Mouse (Mus musculus) liver, embryonic 13.5 days (tissue): Measurements from ENCODE around the gene 1700016D06Rik. TPM values are rescaled to one million over a fixed set of nuclear protein-coding genes. Genes with fewer than 3 reads are reported as not detected.

Experiments used
- ATAC-seq: fragments of 200-750 bp; cut with Nextera tagmentation; 2 replicates; pipeline ENCODE4 v1.8.0; 2017; ENCODE audit warnings: low read depth, mild to moderate bottlenecking, moderate number of reproducible peaks, moderate library complexity
- DNase-seq: peaks from one replicate; pipeline ENCODE4 v3.0.0; 2022
- H3K27ac ChIP-seq: fragments of 300-500 bp; sonication (generic); 2 replicates; pipeline ENCODE4 v1.5.1; 2015; ENCODE audit warnings: moderate library complexity, mild to moderate bottlenecking, inconsistent platforms
- H3K27me3 ChIP-seq: fragments of 300-500 bp; sonication (generic); 2 replicates; pipeline ENCODE4 v1.6.1; 2015; ENCODE audit warnings: mild to moderate bottlenecking, inconsistent platforms
- H3K36me3 ChIP-seq: fragments of 300-500 bp; sonication (generic); 2 replicates; pipeline ENCODE4 v1.6.1; 2015; ENCODE audit warnings: mild to moderate bottlenecking, inconsistent platforms
- H3K4me1 ChIP-seq: fragments of 300-500 bp; sonication (generic); replicated peaks from 2 replicates; pipeline ENCODE4 v1.6.1; 2015; ENCODE audit warnings: inconsistent platforms
- H3K4me2 ChIP-seq: fragments of 300-500 bp; sonication (generic); 2 replicates; pipeline ENCODE4 v1.6.1; 2015; ENCODE audit warnings: inconsistent platforms, mild to moderate bottlenecking, moderate library complexity
- H3K4me3 ChIP-seq: fragments of 300-500 bp; sonication (generic); replicated peaks from 2 replicates; pipeline ENCODE4 v1.5.1; 2015; ENCODE audit warnings: mild to moderate bottlenecking, inconsistent platforms
- H3K9ac ChIP-seq: fragments of 300-500 bp; sonication (generic); 2 replicates; pipeline ENCODE4 v1.6.1; 2015; ENCODE audit warnings: mild to moderate bottlenecking, inconsistent platforms
- H3K9me3 ChIP-seq: fragments of 300-500 bp; sonication (generic); replicated peaks from 2 replicates; pipeline ENCODE4 v1.6.1; 2016; ENCODE audit warnings: inconsistent platforms
- WGBS: fragments of 180-500 bp; shearing (Covaris S2); methylation state at CpG from one replicate; pipeline ENCODE4 v1.1.7; 2015; ENCODE audit not compliant: insufficient replicate concordance; 5-methylcytosine and 5-hydroxymethylcytosine counted together
- microRNA-seq: library from miRNA; unstranded; fragments of <30 nt; microRNA quantifications from one replicate; pipeline ENCODE4, GENCODE M21; 2016
- polyA plus RNA-seq: library from polyadenylated mRNA; unstranded; fragments of >200 nt; fragmentation: Nextera tagmentation; extraction: Ambion mirVana; gene quantifications from 2 replicates; pipeline ENCODE4 v1.2.1, GENCODE M21; 2015

1700016D06Rik gene
- polyA plus RNA-seq, 1 experiment from 2014 or later, result not detected

GRCm38 (mm10) chr8:11608848-11609247 is 92.0 kb downstream of the 1700016D06Rik start:
- Histone ChIP-seq H3K36me3 (peaks cover 77% of the 10 kb centered on the region), H3K4me2 (no peak overlapping the region), H3K9me3 (no peaks in the 10 kb centered on the region; the same call in 1 of the 2 replicates), H3K4me3 (no peak overlapping the region), H3K27ac (no peak overlapping the region), H3K4me1 (no peaks in the 10 kb centered on the region), H3K9ac (no peak overlapping the region), H3K27me3 (no peaks in the 10 kb centered on the region)
- ATAC-seq (no peak), DNase-seq (no peak)
- 84% methylated on average over 9 of the region's 9 CpGs for WGBS

Small RNA genes lying within 50 kb of the gene (microRNA-seq; reads per million reads assigned to microRNA genes)
- gene Mir7238, result 3.8 reads per million, percentile 7 among the genes with 10 or more reads in this experiment

Other genes with a start within 250 kb of the 1700016D06Rik start
- 3.1 and 3.5 TPM in 2 replicates for gene Rab20, start 222.4 kb downstream of the 1700016D06Rik start, polyA plus RNA-seq
- 39.6 and 40.4 TPM in 2 replicates for gene Naxd, start 203.6 kb downstream of the 1700016D06Rik start, polyA plus RNA-seq
- gene Cars2, start 150.3 kb downstream of the 1700016D06Rik start, polyA plus RNA-seq, result 17.9 and 19.4 TPM in 2 replicates
- 16.3 and 16.5 TPM in 2 replicates for gene Ing1, start 145.5 kb downstream of the 1700016D06Rik start, polyA plus RNA-seq
- 30.7 and 37.0 TPM in 2 replicates for gene Ankrd10, start 65.3 kb downstream of the 1700016D06Rik start, polyA plus RNA-seq
- 9.4 and 11.5 TPM in 2 replicates for gene Arhgef7, start 26.7 kb upstream of the 1700016D06Rik start, polyA plus RNA-seq
- not detected in 2 replicates for gene Tex29, start 139.4 kb upstream of the 1700016D06Rik start, polyA plus RNA-seq